Mouse (Mus musculus) ES-E14 (cell line): ENCODE measurements around the gene Pard3b.

ENCODE experiments used
- HCFC1 ChIP-seq: IDR thresholded peaks from 2 replicates; pipeline ENCODE4 v1.6.1; 2012; ENCODE audit warnings: low read length, inconsistent platforms, borderline replicate concordance; ENCODE audit not compliant: insufficient read depth
- ZC3H11A ChIP-seq: IDR thresholded peaks from 2 replicates; pipeline ENCODE4 v1.6.1; 2012; ENCODE audit warnings: low read depth, mild to moderate bottlenecking, inconsistent platforms, low read length, borderline replicate concordance

DNA sequence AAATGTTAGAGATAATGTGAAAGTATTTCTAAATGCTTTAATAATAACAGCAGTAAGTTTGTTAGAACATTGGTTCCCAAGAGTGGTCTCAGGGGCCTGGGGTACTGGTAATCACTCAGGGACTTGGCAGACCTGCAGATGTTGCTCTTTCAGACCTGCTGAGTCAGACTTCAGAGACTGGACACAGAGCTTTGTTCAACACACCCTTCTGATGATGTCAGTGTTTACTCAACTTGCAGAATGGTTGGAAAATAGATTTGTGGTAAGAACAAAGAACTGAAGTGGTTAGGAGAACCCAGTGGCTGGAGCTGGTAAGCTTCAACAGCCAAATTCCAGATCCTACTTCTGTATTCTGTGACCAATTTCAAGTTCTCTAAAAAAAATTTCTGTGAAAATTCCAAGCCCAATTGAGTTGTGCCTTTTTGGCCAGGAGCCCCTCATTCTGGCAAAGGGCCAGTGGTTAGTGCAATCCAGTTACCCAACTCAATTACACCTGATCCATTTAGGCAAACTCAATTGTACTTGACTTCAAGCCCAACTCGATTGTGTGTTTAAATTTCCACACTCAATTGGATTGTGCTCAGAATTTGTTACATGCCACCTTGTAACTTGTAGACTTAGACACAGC is 536.5 kb downstream of the Pard3b start:
- TF ChIP-seq ZC3H11A (no peak), HCFC1 (no peak)
